Mouse (Mus musculus): ENCODE measurements at regions not wholly inside any gene's neighbourhood (a gene's known extent, or its start where the extent isn't known, plus 50 kb on each side); places are given as distances from the start of the nearest gene placed in this dataset.
A peak's percentile ranks its signal among the peaks of the same experiment; 100 is the strongest.
"Not testable (repeated sequence)": the region's sequence is repeated elsewhere in the genome, so short reads cannot be mapped to it uniquely, and the experiment has no call there.

DNA sequence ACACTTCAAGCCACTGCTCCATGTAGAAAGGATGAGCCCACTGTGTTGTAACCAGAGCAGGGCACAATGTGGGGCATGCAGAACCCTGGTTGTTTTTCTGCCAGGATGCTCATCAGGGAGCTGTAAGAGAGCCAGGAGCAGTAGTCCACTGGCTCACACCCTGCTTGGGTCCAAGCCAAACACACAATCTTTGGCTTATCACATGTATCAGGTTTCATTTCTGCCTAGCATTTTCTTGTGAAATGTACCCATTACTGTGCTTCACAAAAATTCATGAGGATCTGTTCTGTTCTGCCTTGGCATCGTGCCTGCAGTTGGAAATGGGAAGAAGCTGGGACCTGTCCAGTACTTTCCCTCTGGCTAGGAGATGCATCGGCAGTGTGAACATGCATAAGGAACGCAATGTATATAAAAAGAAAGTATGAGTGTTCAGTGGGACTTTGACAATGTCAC lies 491.6 kb upstream of the Igfbp3 start:
- DNase-seq (ENCODE audit: low read depth, low spot score) = peak; percentile 59

DNA sequence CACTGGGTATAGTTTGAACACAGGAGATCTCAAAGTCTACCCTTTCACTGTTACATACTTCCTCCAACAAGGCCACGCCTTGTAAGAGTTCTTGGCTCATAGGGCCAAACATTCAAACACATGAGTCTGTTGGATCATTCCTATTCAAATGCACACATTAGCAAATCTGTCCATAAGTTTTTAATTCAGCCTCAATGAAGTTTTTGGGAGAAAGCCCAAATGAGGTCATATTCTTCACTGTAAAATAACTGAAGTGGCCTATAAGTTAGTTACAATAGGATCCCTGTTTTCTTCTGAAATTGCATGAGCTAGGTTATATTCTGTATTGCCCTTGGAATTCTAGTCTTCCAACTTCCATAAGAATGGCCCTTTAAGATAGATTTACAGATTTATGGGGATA lies 483.9 kb upstream of the Igfbp3 start:
- no peak for DNase-seq (ENCODE audit: low read depth, low spot score)

DNA sequence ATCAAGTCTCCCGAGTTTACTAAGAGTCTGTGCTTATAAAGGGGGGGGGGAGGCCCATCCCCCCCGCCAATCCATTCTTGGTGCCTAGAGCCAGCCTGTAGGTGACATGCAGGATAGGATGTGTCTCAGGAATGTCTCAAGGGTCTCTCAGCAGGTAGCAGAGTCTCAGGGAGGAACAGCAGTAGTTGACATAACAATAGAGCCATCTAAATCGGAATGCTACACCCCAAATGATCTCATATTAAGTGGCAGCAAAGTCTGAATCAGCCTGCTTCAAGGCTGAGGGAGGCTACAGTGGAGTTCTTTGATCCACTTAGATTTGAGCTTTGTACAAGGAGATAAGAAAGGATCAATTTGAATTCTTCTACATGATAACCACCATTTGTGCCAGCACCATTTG lies 476.0 kb upstream of the Igfbp3 start:
- not testable (repeated sequence) for DNase-seq (ENCODE audit: low read depth, low spot score)

DNA sequence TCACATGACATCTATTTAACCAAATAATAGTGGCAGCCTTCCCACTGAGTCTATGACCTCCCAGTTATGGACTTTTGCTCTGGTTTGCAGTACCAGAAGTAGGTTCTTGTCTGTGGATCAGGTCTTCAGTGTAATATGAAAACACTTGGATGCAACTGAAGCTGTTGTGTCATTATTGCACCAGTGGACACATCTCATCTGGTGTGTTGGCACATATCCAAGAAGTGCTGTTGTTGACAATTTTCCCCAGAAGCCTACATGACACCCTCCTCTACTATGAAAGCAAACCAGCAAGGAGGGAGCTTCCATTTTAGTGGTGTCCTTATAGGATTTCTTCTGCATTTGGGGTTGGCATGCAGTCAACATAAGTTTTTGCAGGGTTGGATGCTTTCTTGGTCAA lies 459.1 kb upstream of the Igfbp3 start:
- DNase-seq (ENCODE audit: low read depth, low spot score) = no peak

DNA sequence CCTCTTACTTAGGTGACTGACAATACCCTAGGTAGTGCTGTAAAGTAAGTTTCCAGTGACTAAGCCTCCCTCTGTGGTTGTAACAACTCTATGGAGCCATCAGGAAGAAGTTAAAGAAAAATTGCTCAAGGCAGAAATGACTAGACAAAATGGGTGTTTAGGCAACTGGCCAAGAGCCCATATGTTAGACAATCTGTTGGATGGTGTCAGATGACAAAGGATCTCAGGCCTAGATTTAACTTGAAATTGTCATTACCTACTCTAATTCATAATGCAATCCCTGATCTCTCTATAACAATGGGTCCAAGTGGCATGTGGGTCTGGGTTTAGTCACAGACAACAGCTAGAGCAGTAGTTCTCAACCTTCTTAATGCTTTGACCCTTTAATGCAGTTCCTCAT lies 416.9 kb upstream of the Igfbp3 start:
- no peak for DNase-seq (ENCODE audit: low read depth, low spot score)

DNA sequence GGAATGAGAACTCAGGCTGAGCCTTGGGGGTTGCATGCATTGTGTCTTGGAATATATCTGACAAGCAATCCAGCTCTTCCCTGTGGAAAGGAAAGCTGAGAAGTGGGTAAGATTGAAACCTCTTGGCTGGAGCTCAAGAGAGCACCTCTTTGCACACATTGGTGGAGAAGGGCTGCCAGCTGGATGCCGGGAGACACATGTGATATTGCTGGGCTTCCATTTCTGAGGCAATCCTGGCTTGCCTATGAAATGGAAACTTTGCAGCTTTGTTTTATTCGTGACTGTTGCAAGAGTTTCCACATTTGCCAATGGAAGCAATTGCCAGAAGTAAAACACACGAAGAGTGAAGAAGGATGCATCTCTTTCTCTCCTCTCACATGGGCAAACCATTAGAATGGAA lies 411.5 kb upstream of the Igfbp3 start:
- no peak for DNase-seq (ENCODE audit: low read depth, low spot score)

DNA sequence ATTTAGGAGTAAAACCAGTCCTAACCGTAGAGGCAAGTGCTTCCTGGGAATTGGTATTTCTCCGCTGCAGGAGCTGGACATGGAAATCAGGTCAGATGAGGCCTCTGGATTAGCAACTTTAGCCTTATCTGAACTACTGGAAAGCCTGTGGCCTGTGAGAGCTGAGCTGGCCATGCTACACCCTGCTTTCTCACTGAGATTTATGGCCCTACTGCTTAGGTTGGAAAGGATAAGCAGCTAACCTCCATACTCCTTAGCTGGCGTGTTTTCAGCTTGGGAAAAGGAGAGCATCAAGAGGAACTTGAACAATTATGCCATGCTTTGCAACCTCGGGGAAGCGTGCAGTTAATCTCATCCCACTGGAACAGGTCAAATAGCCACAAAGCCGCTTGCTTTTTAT lies 406.6 kb upstream of the Igfbp3 start:
- DNase-seq (ENCODE audit: low read depth, low spot score) = no peak

DNA sequence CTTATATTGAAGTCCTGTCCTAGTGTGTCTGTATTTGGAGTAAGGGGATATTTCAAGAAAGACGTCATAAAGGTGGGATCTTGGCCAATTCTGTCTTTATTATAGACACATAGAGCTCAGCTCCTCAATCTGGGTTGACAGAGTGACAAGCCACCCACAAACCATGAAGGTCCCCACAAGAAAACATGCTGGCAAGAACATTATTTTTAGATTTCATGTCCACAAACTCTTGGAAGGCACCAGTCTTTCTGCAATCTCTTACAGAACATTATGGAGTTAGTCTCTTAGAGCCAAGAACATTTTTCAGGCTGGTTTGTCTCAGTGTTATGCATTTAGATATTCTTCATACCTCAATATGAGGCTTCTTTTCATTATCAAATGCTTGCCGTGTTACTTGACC lies 397.0 kb upstream of the Igfbp3 start:
- no peak for DNase-seq (ENCODE audit: low read depth, low spot score)

DNA sequence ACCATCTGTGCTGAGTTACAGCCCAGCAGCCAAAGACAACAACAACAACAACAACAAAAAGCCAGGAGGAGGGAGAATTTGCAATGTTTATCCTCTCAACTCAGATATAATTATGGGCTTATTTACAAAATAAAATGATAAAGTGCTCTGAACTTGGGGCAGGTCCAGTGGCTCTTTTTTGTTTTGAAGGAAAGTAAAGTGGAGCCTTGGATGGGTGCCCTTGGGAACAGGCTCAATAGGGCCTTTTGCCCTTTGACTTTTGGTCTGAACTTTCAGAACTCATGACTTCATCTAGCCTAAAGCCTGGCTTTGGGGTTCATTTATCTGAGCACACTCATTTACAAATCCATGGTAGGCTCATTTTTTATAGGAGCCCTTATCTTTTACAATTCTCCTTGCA lies 396.2 kb upstream of the Igfbp3 start:
- DNase-seq (ENCODE audit: low read depth, low spot score) = no peak

DNA sequence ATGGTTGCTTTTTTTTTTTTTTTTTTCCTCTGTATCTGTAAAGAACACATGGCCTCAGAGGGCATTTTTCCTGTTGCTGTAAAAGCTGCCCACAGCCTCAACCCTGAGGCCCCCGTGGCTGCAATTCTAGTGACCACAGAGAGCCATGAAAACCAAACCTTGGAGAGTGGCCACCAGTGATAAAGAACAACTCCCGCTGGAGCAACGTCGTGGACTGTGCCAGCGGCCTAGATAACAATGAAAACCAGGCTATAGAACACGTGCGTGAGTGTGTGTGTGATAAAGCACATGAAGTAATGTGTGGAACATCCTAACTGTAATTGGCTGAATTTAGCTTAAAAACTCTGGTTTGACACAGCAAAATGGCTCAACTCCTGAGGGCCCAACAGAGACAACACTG lies 392.9 kb upstream of the Igfbp3 start:
- no peak for DNase-seq (ENCODE audit: low read depth, low spot score)

DNA sequence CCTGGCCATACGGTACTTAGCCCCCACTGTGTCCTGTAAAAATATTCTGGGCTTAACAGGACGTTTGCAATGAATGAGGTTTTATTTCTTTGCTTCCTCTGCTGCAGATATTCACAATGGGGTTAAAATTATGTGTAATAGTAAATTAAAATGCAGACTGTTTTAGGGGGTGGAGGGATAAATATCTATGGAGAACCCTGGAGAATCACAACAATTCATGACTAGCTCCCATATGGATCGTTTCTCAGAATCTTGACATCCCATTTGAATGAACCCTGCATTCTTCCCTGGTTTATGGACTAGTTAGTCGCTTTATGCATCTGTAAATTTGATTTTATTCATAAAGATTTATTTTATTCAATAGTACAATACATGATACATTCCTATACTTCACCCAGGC lies 378.3 kb upstream of the Igfbp3 start:
- no peak for DNase-seq (ENCODE audit: low read depth, low spot score)

DNA sequence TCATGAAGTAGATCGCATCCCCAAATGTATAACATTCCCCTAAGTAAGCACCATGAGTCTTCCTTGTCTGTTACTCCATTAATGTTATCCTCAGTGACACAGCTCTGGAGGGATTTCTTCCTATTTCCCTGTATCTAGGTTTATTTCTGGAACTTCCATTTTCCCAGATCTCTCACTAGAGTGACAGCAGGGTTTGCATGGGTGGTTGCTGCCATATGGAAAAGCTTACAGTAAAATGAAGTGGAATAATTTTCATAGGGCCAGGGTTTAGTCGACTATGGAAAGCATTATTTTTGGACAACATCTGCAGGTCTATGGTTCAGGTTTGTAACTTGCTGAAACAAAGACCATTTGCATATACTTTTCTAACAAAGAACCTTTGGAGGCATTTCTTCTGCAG lies 369.6 kb upstream of the Igfbp3 start:
- peak; percentile 12 for DNase-seq (ENCODE audit: low read depth, low spot score)

DNA sequence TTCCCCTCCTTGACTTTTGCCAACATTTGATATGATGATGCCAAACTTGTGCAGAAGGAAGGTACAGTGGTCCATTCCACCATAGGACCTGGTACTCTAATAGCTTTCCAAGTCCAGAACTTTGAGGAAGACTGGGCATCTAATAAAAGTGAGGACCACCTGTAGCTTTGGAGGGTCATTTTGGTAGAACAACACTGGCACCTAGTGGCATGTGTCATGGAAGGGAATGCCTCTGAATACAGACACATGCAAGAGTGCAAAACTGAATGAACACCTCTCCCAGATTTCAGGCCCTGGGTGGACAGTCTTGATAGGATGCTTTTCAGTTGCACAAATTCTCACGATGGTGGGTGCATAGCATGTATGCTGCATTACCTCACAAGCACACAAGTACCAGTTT lies 354.8 kb upstream of the Igfbp3 start:
- DNase-seq (ENCODE audit: low read depth, low spot score) = no peak

DNA sequence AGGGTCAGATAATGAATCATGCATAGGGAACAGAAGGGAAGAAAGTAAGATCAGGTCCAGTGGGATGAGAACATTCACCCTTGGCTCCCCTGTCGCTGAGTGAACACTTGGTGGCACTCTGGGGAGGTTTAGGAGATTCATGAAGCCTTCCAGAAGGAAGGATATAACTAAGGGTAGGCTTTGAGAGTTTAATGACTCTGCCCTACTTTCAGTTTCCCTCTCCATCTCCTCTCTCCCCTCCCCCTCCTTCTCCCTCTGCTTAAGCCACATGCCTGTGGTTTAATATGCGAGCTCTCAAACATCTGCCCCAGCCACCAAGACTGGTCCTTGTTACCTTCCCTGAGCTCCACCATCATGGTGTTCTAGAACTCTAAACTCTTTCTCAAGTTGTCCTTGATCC lies 348.3 kb upstream of the Igfbp3 start:
- DNase-seq (ENCODE audit: low read depth, low spot score) = no peak

DNA sequence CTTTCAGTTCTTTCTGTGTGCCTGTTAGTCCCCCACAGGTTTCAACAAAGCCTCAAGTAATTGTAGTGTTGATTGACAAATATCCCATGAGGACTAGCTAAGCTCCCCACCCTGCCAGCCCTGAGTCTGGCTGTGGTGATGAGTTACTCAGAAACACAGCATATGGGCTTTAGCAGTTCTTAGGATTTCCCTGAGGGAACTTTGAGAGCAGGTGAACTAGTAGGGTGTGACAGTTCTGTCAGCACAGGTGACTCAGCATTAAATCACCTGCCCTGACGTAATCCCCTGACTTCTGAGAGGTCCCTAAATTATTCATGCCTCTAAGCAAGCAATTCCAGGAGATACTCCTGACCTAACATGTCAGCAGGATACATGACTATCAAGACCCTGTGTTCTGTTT lies 347.7 kb upstream of the Igfbp3 start:
- no peak for DNase-seq (ENCODE audit: low read depth, low spot score)

DNA sequence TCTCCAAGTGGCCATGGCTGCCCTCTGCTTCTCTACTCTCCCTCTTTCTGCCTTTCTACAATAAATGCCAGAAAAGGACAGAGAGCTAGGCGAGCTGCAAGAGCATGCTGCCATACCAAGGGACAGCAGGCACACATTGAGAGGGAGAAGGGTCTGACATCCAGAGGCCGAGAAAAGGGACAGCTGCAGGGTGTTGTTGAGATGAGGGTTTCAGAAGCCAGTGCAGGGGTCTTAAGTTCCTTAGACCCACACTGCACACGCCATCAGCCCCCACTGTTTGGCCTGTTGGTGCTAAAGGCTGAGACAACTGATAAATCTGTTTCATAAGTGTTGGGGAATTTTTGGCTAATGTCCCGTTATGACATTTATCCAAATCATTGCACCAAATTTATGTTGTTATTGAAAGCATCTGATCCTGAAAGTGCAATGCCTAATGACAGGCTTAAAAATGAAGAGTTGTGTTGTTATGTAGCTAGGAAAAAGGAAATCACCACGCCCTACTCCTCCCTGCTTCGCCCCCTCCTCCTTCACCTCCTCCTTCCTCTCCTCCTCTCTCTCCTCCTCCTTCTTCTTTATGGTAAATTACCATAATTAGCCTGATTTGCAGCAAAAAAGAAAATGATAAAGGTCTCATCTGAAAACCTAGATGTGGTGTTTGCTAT lies 342.0 kb upstream of the Igfbp3 start:
- no peak for DNase-seq (ENCODE audit: low read depth, low spot score)

DNA sequence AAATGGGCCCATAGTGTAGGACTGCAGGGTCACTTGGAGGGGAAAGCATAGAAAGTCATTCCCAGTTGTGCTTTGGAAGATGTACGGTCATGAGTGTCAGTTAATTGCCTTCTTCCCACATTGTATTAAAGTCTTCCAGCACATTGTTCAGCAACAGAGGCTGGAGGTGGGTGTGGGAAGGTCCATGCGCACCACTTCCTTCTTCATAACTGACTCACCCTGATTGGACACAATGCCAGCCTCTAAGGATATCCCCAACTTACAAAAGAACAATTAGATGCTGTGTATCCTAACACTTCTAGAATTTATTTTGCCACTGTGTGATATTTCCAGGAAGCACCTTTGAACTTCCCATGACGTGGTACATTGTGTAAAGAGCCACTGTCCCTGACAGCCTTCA lies 338.4 kb upstream of the Igfbp3 start:
- no peak for DNase-seq (ENCODE audit: low read depth, low spot score)

DNA sequence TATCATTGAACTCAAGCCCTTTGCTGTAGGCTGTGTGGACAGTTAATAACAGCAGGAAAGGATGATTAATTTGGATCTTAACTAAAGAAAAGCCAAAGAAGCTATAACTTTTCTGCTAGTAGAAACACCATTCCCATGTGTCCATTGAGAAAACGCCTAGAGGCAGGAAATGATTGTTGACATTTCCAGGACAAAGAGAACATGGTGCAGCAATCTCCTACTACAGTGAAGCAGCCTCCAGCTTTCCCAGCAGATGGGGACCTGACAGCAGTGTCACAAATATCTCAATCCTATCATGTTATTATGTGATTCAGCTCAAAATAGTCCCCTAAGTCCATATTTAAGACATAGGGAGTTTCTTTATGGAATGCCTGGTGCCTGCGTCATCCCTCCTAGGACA lies 334.1 kb upstream of the Igfbp3 start:
- DNase-seq (ENCODE audit: low read depth, low spot score) = no peak

DNA sequence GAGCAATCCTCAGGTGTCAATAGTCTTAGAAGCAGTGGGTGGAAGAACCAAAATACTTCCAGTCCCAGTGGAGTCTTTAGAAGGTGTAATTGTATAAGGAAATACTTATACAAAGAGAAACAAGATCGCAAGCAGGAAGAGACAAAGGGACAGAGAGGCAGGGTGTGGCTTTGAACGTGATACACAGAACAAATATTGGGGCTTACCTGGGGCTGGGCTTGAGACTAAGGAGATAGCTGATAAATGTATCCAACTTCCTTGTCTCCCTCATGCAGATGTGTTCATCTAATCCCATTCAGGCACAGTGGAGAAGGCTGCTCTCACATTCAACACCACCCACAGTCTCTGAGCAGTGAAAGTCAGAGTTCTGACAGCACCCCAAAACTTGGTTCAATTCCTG lies 331.9 kb upstream of the Igfbp3 start:
- no peak for DNase-seq (ENCODE audit: low read depth, low spot score)

DNA sequence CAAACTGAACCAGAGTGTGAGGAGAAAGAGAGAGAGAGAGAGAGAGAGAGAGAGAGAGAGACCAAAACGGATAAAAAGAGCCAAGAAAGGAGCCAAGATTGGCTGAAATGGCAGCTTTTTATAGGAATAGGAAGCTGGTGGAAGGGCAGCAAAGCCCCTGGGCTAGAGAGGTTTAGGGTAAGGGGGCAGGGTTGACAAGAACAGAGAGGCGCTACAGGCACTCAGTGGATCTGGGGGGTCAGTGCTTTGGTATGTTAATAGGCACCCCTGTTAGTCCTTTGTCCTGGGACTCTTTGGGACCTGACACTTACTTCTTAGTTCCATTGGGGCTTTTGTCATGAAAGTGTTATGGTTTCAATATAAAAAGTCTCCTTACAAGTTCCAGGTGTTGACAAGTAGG lies 320.9 kb upstream of the Igfbp3 start:
- DNase-seq (ENCODE audit: low read depth, low spot score) = no peak

DNA sequence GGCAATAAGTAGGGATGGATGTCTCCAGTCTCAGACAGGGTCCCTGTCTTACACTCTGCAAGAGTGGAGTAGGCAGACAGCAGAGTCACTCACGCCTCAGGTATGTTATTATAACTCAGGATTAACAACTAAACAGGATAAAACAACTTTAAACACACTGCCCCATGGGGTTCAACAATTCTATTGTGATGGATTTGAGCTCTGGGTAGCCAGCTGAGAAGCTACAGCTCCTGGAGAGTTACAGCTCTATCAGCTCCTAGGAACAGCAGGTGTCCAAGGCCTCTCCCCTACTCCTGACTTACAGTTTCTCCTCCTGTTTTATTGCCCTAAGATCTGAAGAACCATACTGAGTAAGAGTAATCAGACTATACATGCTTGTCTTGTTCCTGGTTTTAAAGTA lies 319.6 kb upstream of the Igfbp3 start:
- no peak for DNase-seq (ENCODE audit: low read depth, low spot score)

DNA sequence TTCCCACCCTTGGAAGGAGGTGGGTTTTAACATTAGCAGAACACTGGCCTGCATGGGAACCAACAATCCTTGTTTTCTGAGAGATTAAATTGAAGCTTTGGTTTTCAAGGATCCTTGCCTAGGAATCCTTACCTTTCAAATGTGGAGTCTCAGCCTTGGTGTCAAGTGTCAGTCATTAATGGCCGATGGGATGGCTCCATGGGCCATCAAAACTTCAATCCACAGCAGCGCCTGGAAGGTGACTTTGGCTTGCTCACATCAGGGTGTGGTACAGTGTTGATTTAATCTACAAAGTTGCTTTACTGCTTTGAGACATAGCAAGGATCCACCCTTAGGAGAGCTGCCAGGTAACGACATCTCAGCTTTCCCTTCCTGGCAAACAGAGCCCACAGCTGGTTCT lies 318.1 kb upstream of the Igfbp3 start:
- DNase-seq (ENCODE audit: low read depth, low spot score) = no peak

DNA sequence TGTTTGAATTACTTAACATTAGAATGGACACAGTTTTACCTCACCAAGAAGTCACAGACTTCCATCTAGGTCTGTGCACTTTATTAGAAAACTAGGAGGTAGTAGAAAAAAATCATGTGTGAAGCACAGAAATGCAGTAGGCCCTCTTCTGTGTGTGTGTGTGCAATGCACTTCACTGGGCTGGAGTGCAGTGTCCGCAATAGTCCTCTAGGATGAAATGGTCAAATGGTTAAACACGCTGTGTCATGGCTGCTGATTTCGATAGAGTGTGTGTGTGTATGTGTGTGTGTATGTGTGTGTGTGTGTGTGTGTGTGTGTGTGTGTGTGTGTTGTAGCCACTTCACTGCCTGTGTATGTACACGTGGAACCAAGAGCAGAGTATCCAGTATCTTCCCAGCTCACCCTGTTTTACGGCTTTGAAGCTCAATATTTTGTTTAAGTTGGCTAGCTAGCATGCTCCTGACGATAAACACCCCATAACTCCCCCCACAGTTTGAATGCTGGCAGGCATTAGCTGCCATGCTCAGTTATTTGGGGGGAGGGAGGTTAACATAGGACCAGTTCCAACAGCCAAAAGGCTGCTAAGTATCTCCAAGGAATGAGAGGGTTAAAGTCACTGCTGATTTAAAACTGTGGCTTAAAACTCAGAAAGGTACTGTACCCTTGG lies 316.9 kb upstream of the Igfbp3 start:
- no peak for DNase-seq (ENCODE audit: low read depth, low spot score)

DNA sequence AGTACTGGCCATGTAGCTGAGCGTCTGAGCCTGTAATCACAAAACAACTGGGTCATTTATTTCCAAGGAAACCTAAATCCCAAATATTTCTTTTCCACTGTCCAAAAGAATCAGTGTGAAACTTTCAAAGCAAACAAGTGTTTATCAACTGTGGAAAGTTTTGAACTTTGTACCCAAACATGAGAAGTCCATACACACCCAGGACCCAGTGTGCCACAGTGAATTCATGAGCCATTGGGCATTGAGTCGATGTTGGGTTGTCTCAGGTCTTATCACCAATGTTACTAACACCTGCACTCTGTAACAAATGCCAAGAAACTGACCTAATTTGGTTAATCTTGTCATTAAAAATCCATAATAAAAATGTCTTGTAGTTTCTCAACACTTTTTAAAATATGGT lies 305.8 kb upstream of the Igfbp3 start:
- no peak for DNase-seq (ENCODE audit: low read depth, low spot score)
